Mouse (Mus musculus) ES-Bruce4 (cell line): ENCODE data around the gene Krt90. TPM values are rescaled to one million over a fixed set of nuclear protein-coding genes. Genes with fewer than 3 reads are reported as not detected.
A peak's percentile ranks its signal among the peaks of the same experiment; 100 is the strongest.

Experiments
- H3K27ac ChIP-seq: 2 replicates; pipeline ENCODE4 v1.5.1; 2012; ENCODE audit warnings: low read length, inconsistent platforms; ENCODE audit not compliant: insufficient read depth
- H3K27me3 ChIP-seq: 2 replicates; pipeline ENCODE4 v1.6.1; 2012; ENCODE audit warnings: mild to moderate bottlenecking, low read length, inconsistent platforms; ENCODE audit not compliant: control insufficient read depth, poor library complexity, insufficient read depth, severe bottlenecking
- H3K36me3 ChIP-seq: 2 replicates; pipeline ENCODE4 v1.6.1; 2012; ENCODE audit warnings: inconsistent platforms, mild to moderate bottlenecking, low read length, moderate library complexity; ENCODE audit not compliant: control insufficient read depth, poor library complexity, insufficient read depth, severe bottlenecking
- H3K4me1 ChIP-seq: one replicate; pipeline ENCODE4 v1.8.1; 2011; ENCODE audit warnings: low read length; ENCODE audit not compliant: control insufficient read depth, insufficient read depth
- H3K4me3 ChIP-seq: 2 replicates; pipeline ENCODE4 v1.5.1; 2011; ENCODE audit warnings: low read depth, mild to moderate bottlenecking, low read length
- H3K9ac ChIP-seq: 2 replicates; pipeline ENCODE4 v1.6.1; 2012; ENCODE audit warnings: low read depth, mild to moderate bottlenecking, inconsistent platforms; ENCODE audit not compliant: poor library complexity, severe bottlenecking
- H3K9me3 ChIP-seq: replicated peaks from 2 replicates; pipeline ENCODE4 v1.6.1; 2012; ENCODE audit warnings: mild to moderate bottlenecking, low read length, inconsistent platforms; ENCODE audit not compliant: control insufficient read depth, poor library complexity, insufficient read depth, severe bottlenecking
- CTCF ChIP-seq: IDR thresholded peaks from one replicate; pipeline ENCODE4 v1.8.1; 2011; ENCODE audit warnings: low read depth, low read length
- EP300 ChIP-seq: IDR thresholded peaks from 2 replicates; pipeline ENCODE4 v1.6.1; 2011; ENCODE audit warnings: low read depth, low read length; ENCODE audit not compliant: insufficient read depth
- POLR2A ChIP-seq: IDR thresholded peaks from one replicate; pipeline ENCODE4 v1.8.1; 2011; ENCODE audit warnings: low read length; ENCODE audit not compliant: insufficient read depth
- polyA plus RNA-seq: library from polyadenylated mRNA; stranded (reverse); fragments of >200 nt; gene quantifications from 2 replicates; pipeline ENCODE4 v1.2.4, GENCODE M21; 2011; ENCODE audit warnings: low read depth; ENCODE audit not compliant: missing spikeins, insufficient read depth, insufficient read length

The Krt90 gene
- not detected in 2 replicates for polyA plus RNA-seq

DNA sequence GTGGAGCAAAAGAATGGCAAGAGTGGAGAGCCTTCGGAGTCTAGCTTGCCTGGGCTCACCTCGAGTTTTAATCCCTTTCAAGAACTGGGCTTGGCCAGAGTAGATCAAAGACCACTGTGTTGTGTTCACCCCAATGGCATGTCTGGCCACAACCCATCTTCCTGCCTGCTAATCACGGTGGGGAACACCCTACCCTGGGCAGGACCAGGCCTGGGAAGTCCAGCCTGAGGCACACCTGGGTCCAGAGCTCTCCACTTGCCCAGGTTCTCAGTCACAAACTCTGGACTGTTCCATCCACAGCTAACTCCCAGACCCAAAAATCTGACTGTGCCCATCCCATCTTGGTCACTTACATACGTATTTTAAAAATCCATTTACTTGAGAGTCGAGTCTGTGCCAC lies at the start of gene Krt90:
TSS of gene Krt90 (minus strand) at position 101 of the 400 bp plus-strand sequence.
- no peaks in the 10 kb centered on the region for H3K27me3 ChIP-seq
- no peak within 1 kb of the TSS for H3K4me3 ChIP-seq
- no peaks in the 10 kb centered on the region for H3K4me1 ChIP-seq
- no peak within 1 kb of the TSS for H3K27ac ChIP-seq
- no peak within 1 kb of the TSS for H3K9ac ChIP-seq
- no peaks in the 10 kb centered on the region for H3K36me3 ChIP-seq
- TF ChIP-seq POLR2A (no peak), EP300 (no peak), CTCF (no peak)
- H3K9me3 ChIP-seq = no peaks in the 10 kb centered on the region

DNA sequence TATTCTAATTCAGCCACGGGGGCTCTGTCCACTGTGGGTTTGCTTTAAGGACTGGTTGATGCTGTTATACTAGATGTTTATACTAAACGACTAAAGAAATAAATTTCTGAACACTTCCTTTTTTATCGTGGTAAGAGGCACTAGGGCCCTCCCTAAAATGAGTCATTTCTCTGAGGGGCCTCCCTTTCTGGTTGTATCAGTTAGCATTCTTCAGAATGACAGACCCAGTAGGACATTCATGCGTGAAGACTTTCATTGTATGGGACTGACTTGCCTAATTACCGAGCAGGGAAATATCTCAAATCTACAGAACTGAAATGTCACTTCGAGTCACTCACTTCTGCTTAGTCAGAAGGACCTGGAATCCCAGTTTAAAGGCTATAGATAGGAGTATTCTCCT lies 36.4 kb upstream of the Krt90 start:
- Histone ChIP-seq H3K36me3 (no peaks in the 10 kb centered on the region), H3K9ac (no peak overlapping the region), H3K4me3 (no peak overlapping the region), H3K27me3 (no peaks in the 10 kb centered on the region), H3K4me1 (no peaks in the 10 kb centered on the region), H3K27ac (no peak overlapping the region), H3K9me3 (peaks cover 3% of the 10 kb centered on the region; the same call in 1 of the 2 replicates)
- TF ChIP-seq CTCF (no peak), EP300 (no peak), POLR2A (no peak)

DNA sequence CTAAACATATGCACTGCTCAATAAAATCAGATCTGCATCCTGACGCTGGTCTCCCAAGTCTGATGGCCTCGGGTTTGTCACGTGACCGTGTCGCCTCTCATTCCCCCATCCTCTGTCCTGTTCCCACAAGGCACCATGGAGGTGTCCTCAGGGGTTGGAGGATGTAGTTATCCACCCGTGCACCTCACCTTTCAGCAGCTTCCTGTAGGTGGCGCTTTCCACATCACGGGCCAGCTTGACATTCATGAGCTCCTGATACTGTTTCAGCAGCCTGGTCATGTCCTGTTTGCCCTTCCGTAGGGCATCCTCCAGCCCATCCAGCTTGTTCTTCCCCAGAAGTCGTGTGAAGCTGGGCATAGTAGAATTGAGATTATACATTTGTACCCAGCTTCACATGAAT lies 25.5 kb upstream of the Krt90 start:
- no peaks in the 10 kb centered on the region for H3K27me3 ChIP-seq
- H3K9ac ChIP-seq = no peak overlapping the region
- no peaks in the 10 kb centered on the region for H3K36me3 ChIP-seq
- H3K4me1 ChIP-seq = no peaks in the 10 kb centered on the region
- no peak overlapping the region for H3K27ac ChIP-seq
- no peaks in the 10 kb centered on the region for H3K9me3 ChIP-seq
- TF ChIP-seq EP300 (no peak), CTCF (peak; percentile 61), POLR2A (no peak)
- no peak overlapping the region for H3K4me3 ChIP-seq

DNA sequence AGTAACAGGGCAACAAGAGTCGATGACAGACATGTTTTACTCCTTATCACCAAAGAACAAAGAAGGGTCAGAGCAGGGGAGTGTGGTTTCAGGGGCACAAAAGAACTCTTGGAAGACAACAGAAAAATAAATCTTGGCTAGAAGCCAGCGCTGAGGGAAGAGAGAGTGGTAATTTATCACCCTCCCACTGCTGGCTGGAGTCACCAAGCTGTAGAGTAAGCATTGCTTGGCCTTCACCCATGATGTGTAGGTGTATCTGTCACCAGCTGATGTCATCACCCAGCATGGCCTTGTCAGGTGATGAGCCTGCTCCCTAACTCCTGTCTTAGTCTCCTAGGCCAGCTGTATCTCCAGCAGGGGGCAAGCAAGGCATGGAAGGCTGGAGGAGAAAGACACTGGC lies 21.7 kb upstream of the Krt90 start:
- Histone ChIP-seq H3K4me1 (no peaks in the 10 kb centered on the region), H3K4me3 (no peak overlapping the region), H3K27ac (no peak overlapping the region), H3K27me3 (no peaks in the 10 kb centered on the region), H3K36me3 (no peaks in the 10 kb centered on the region), H3K9me3 (no peaks in the 10 kb centered on the region), H3K9ac (no peak overlapping the region)
- TF ChIP-seq EP300 (no peak), CTCF (no peak), POLR2A (no peak)

DNA sequence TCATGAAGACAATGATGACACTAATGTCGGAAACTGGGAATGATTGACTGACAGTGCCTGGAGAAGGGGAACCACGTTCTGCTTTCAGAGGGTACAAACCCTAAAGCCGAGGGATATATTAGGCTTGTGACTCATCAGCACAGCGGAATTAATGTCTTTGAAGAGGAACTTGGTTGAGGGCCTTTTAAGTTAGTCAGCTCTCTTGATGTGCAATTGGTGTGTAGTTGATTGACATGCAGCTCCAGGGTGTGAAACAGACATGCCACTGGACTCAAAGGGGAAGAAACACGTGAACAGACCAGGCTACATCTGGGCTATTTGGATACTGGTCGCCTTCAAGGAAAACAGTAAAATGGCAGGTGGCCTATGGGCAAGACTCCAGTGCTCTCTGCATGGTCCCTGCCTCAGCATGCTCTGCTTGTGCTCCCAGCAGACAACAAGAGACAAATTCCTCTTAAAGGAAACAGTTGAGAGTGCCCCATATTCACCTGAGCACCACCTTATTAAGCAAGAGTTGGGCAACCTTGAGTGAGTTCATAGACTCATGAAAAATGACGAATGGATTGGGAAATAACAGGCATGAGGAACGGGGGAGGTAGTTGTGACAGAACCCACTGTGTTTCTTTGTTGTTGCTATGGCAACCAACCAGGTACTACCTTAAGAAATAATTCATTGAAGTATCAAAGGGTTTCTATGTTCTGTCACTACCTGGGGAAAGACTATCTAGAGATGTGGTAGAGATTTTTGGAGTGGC lies 20.6 kb upstream of the Krt90 start:
- Histone ChIP-seq H3K27ac (no peak overlapping the region), H3K4me3 (no peak overlapping the region), H3K9me3 (no peaks in the 10 kb centered on the region), H3K4me1 (no peaks in the 10 kb centered on the region), H3K27me3 (no peaks in the 10 kb centered on the region), H3K36me3 (no peaks in the 10 kb centered on the region), H3K9ac (no peak overlapping the region)
- TF ChIP-seq POLR2A = no peak
- no peak for TF ChIP-seq EP300
- TF ChIP-seq CTCF = no peak

DNA sequence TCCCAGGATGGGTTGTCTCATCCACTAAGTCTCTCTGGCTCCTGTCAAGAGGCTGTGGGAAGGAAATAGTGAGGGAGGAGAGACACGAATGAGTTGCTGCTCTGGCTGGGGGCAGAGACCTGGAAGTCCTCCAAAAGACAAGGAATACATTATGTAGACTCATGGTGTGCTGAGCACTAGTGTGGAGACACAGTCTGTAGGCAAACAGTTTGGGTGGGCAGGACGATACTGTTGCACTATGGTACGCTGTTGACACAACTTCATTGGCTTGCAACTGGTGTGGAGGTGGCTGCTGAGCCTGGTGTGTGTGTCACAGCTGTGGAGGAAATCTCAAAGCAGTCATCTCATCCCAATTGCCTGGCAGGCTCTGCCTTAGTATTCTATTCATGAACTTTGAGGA lies 19.0 kb upstream of the Krt90 start:
- Histone ChIP-seq H3K4me1 (no peaks in the 10 kb centered on the region), H3K27ac (no peak overlapping the region), H3K9ac (no peak overlapping the region), H3K27me3 (no peaks in the 10 kb centered on the region), H3K4me3 (no peak overlapping the region), H3K9me3 (no peaks in the 10 kb centered on the region), H3K36me3 (no peaks in the 10 kb centered on the region)
- TF ChIP-seq POLR2A = no peak
- TF ChIP-seq EP300 = no peak
- no peak for TF ChIP-seq CTCF
